Mouse (Mus musculus) telencephalon, adult 2 months (tissue): ENCODE results near the gene Sec1.

Experiments
- DNase-seq: peaks from one replicate; pipeline ENCODE4 v3.0.0-alpha.2; 2011; ENCODE audit warnings: low read depth, low spot score

Gene Sec1

GRCm38 (mm10) chr7:45693921-45694591, at the start of gene Sec1:
TSS of gene Sec1 (minus strand) at chr7:45694402.
- DNase-seq = no peak

GRCm38 (mm10) chr7:45742338-45742737, 48.1 kb upstream of the Sec1 start:
- DNase-seq = peak; percentile 86

- peak; percentile 63 for DNase-seq
These were observed 47.6 kb upstream of the Sec1 start for GRCm38 (mm10) chr7:45741777-45742176.

- peak; percentile 22 for DNase-seq
These were observed 47.1 kb upstream of the Sec1 start for GRCm38 (mm10) chr7:45741308-45741707.

GRCm38 (mm10) chr7:45739820-45740219, 45.6 kb upstream of the Sec1 start:
- no peak for DNase-seq

- peak; percentile 75 for DNase-seq
These were observed 45.1 kb upstream of the Sec1 start for GRCm38 (mm10) chr7:45739162-45739763.

- DNase-seq = no peak
These were observed 39.3 kb upstream of the Sec1 start for GRCm38 (mm10) chr7:45733477-45733876.

GRCm38 (mm10) chr7:45730727-45731431, 36.7 kb upstream of the Sec1 start:
- no peak for DNase-seq

- DNase-seq = no peak
These were observed 33.4 kb upstream of the Sec1 start for GRCm38 (mm10) chr7:45727625-45728024.

- no peak for DNase-seq
These were observed 32.2 kb upstream of the Sec1 start for GRCm38 (mm10) chr7:45726419-45726818.

GRCm38 (mm10) chr7:45725713-45726112, 31.5 kb upstream of the Sec1 start, which contains the start of gene Spaca4:
TSS of gene Spaca4 (minus strand) at chr7:45725813.
- DNase-seq = no peak

- no peak for DNase-seq
These were observed 30.9 kb upstream of the Sec1 start for GRCm38 (mm10) chr7:45725151-45725550.

GRCm38 (mm10) chr7:45723781-45724180, 29.6 kb upstream of the Sec1 start:
- no peak for DNase-seq

- DNase-seq = no peak
These were observed 29.1 kb upstream of the Sec1 start for GRCm38 (mm10) chr7:45723301-45723700.

- no peak for DNase-seq
These were observed 28.1 kb upstream of the Sec1 start for GRCm38 (mm10) chr7:45722348-45722713.

- no peak for DNase-seq
These were observed 27.6 kb upstream of the Sec1 start for GRCm38 (mm10) chr7:45721642-45722347.

- DNase-seq = no peak
These were observed 27.0 kb upstream of the Sec1 start for GRCm38 (mm10) chr7:45721234-45721571.

- no peak for DNase-seq
These were observed 26.4 kb upstream of the Sec1 start, which contains the start of gene Fam83e for GRCm38 (mm10) chr7:45720413-45721233. TSS of gene Fam83e (plus strand) at chr7:45721212.

GRCm38 (mm10) chr7:45719738-45720412, 25.7 kb upstream of the Sec1 start:
- DNase-seq = no peak

- no peak for DNase-seq
These were observed 25.0 kb upstream of the Sec1 start for GRCm38 (mm10) chr7:45719180-45719579.

- no peak for DNase-seq
These were observed 24.1 kb upstream of the Sec1 start for GRCm38 (mm10) chr7:45718331-45718730.
